Mouse (Mus musculus): Measurements from ENCODE around the gene Gm11562.

Gm11562 gene

DNA sequence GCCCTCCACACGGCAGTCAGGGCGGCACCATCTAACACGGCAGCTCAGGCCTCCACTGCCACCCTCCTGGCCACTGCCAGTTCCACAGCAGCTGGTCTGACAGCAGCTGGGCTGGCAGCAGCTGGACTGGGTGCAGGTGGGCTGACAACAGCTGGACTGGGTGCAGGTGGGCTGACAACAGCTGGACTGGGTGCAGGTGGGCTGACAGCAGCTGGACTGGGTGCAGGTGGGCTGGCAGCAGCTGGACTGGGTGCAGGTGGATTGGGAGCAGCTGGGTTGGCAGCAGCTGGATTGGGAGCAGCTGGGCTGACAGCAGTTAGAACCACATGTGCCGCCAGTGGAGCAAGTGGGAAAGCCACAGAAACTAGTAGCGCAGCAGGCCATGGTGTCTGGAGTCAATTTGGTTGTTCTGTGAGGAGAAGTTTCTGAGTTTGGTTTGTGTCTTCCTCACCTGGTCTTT lies 37.0 kb downstream of the Gm11562 start, which contains the start of gene Krtap1-4:
Krtap1-4 (minus strand) TSS at position 410 of the 460 bp plus-strand sequence.
- no peak for DNase-seq

DNA sequence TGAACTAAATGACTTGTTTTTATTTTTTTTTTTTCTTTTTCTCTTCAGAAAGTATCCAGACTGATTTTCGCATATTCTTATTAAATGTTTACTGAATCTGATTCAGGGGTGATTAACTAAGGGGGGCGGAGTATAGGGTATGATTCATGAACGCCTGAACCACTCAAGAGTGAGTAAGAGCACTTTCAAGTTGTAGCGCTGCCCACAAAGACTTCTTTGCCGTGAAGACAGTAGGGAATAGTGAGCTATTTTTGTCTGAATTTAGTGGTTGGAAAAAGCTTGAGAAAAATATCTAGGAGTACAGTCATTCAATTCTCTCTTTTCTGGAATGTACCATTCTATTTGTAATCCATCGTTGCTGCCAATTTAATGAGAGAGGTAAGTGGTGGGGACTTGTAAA lies 38.7 kb downstream of the Gm11562 start:
- no peak for DNase-seq

DNA sequence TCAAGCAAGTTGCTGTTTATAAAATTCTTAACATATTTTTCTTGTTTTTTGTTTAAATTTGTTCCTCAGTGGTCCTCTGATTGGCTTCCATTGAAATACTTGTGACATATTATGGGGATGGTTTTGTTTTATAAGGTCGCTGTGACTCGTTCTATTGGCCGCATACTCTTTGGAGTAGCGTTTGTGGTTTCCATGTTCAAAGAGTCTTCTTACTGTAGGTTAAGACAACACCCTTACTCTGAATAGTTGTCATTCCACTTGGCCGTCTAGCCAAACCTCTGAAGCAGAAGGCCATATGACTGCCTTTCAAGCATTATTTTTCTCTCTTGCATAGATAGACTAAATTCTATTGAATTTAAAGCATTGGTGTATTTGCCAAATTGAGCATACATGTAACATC lies 39.2 kb downstream of the Gm11562 start:
- DNase-seq, result no peak

DNA sequence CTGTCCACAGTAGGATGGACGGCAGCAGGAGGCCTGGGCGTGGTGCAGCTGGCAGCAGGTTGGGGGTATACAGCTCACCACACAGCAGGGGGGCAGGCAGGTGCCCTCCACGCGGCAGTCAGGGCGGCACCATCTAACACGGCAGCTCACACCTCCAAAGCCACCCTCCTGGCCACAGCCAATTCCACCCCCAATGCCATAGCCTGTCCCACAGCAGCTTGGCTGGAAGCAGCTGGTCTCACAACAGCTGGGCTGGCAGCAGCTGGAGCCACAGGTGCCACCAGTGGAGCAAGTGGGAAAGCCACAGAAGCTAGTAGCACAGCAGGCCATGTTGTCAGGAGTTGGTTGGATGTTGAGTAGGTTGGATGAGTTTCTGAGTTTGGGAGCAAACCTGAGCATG lies 39.6 kb downstream of the Gm11562 start, which contains the start of gene Krtap1-5:
Krtap1-5 (minus strand) TSS at position 381 of the 400 bp plus-strand sequence.
- DNase-seq, result no peak

DNA sequence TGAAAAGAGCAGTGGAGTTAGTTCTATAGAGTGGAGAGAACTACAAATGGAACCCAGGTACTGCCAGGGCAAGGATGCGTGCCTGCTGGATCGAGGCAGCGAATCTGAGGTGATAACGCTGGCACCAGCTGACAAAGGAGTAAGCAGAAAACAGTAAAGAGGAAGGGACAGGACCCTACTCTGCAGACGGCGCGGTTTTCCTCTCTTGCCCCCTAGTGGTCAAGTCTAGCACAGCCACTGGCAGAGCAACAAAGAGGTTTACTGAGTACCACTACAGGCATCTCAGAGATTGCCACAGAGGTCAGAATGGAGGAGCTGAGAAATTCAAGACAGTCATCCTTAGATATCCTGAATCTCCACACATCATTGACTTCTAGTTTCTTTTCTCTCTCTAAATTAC lies 46.1 kb downstream of the Gm11562 start:
- peak; percentile 61 for DNase-seq

DNA sequence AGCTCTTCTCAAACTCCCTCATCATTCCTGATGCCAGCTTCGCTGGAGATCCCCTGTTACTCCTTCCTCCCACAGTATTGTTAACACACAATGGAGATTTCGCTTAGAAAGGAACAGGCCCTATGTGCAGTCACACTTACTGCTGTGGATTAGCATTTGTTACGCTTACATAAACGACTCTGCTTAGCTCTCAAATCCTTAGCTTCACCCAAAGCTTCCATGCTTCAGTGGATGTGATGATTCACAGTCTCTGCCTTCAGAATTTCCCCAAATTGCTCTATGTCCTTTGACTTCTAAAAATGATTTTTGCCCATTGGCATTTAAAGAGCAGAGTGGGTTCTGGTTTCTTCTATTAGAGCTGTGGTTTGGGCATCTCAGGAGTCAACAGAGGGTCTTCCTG lies 47.1 kb downstream of the Gm11562 start:
- DNase-seq, result no peak

All from kidney, adult 9 months (tissue).